Mouse (Mus musculus) forebrain, embryonic 16.5 days (tissue): ENCODE data around the gene Saal1. TPM values are rescaled to one million over a fixed set of nuclear protein-coding genes. Genes with fewer than 3 reads are reported as not detected.
A peak's percentile ranks its signal among the peaks of the same experiment; 100 is the strongest.

Experiments used
- ATAC-seq: fragments of 200-750 bp; cut with Nextera tagmentation; 2 replicates; pipeline ENCODE4 v1.8.0; 2017; ENCODE audit warnings: mild to moderate bottlenecking, moderate library complexity
- H3K27ac ChIP-seq: fragments of 300-500 bp; sonication (generic); 2 replicates; pipeline ENCODE4 v1.5.1; 2014; ENCODE audit warnings: low read length, control low read depth
- H3K27me3 ChIP-seq: fragments of 300-500 bp; sonication (generic); replicated peaks from 2 replicates; pipeline ENCODE4 v1.6.1; 2014; ENCODE audit warnings: low read length; ENCODE audit not compliant: control insufficient read depth, insufficient read depth
- H3K36me3 ChIP-seq: fragments of 300-500 bp; sonication (generic); 2 replicates; pipeline ENCODE4 v1.6.1; 2014; ENCODE audit not compliant: control insufficient read depth, insufficient read depth
- H3K4me1 ChIP-seq: fragments of 300-500 bp; sonication (generic); replicated peaks from 2 replicates; pipeline ENCODE4 v1.6.1; 2014; ENCODE audit warnings: low read length; ENCODE audit not compliant: control insufficient read depth, insufficient read depth
- H3K4me2 ChIP-seq: fragments of 300-500 bp; sonication (generic); 2 replicates; pipeline ENCODE4 v1.6.1; 2014; ENCODE audit warnings: mild to moderate bottlenecking, low read length, control low read depth
- H3K4me3 ChIP-seq: fragments of 300-500 bp; sonication (generic); replicated peaks from 2 replicates; pipeline ENCODE4 v1.5.1; 2014; ENCODE audit warnings: mild to moderate bottlenecking, low read length, control low read depth
- H3K9ac ChIP-seq: fragments of 300-500 bp; sonication (generic); replicated peaks from 2 replicates; pipeline ENCODE4 v1.6.1; 2014; ENCODE audit warnings: low read depth, low read length, control low read depth
- H3K9me3 ChIP-seq: fragments of 300-500 bp; sonication (generic); 2 replicates; pipeline ENCODE4 v1.6.1; 2016; ENCODE audit warnings: low read length; ENCODE audit not compliant: control insufficient read depth
- WGBS: fragments of 180-500 bp; shearing (Covaris S2); extraction: QIAGEN DNeasy Blood & Tissue Kit; methylation state at CpG from one replicate; pipeline ENCODE4 v1.1.7; 2014; 5-methylcytosine and 5-hydroxymethylcytosine counted together
- polyA plus RNA-seq: library from polyadenylated mRNA; unstranded; fragments of >200 nt; fragmentation: Nextera tagmentation; extraction: Ambion mirVana; gene quantifications from 2 replicates; pipeline ENCODE4 v1.2.1, GENCODE M21; 2015

Saal1 gene
- polyA plus RNA-seq, 1 experiment from 2014 or later = 20.8 TPM

- no peaks in the 10 kb centered on the region for H3K27me3 ChIP-seq
- H3K9me3 ChIP-seq = no peaks in the 10 kb centered on the region
- H3K9ac ChIP-seq = no peak within 1 kb of the TSS
- no peaks in the 10 kb centered on the region for H3K4me1 ChIP-seq
- H3K36me3 ChIP-seq = no peaks in the 10 kb centered on the region
- no peak within 1 kb of the TSS for H3K4me2 ChIP-seq
- ATAC-seq = no peak
- H3K4me3 ChIP-seq = no peak within 1 kb of the TSS
- WGBS = 86% methylated on average over 4 of the region's 4 CpGs
- H3K27ac ChIP-seq = no peak within 1 kb of the TSS
These were observed 22.0 kb upstream of the Saal1 start, which contains the start of gene Saa4 for GRCm38 (mm10) chr7:46732458-46732857. Gene Saa4 (minus strand): TSS chr7:46732603.

GRCm38 (mm10) chr7:46727584-46727983 lies 17.1 kb upstream of the Saal1 start:
- WGBS = 95% methylated on average over 1 of the region's 1 CpGs
- Histone ChIP-seq H3K4me1 (no peaks in the 10 kb centered on the region), H3K27me3 (no peaks in the 10 kb centered on the region), H3K4me2 (no peak overlapping the region), H3K9ac (no peak overlapping the region), H3K4me3 (no peak overlapping the region), H3K9me3 (no peaks in the 10 kb centered on the region), H3K27ac (no peak overlapping the region), H3K36me3 (no peaks in the 10 kb centered on the region)
- ATAC-seq = no peak

- Histone ChIP-seq H3K4me3 (no peak overlapping the region), H3K4me2 (no peak overlapping the region), H3K27ac (no peak overlapping the region), H3K27me3 (no peaks in the 10 kb centered on the region), H3K9me3 (no peaks in the 10 kb centered on the region), H3K4me1 (peaks cover 3% of the 10 kb centered on the region; the same call in 1 of the 2 replicates), H3K36me3 (no peaks in the 10 kb centered on the region), H3K9ac (no peak overlapping the region)
- WGBS = 66% methylated on average over 5 of the region's 5 CpGs
- no peak for ATAC-seq
These were observed 13.9 kb upstream of the Saal1 start for GRCm38 (mm10) chr7:46724396-46724795.

- Histone ChIP-seq H3K36me3 (no peaks in the 10 kb centered on the region), H3K27ac (no peak overlapping the region), H3K27me3 (no peaks in the 10 kb centered on the region), H3K4me1 (peaks cover 3% of the 10 kb centered on the region; the same call in 1 of the 2 replicates), H3K4me3 (no peak overlapping the region), H3K9me3 (no peaks in the 10 kb centered on the region), H3K4me2 (no peak overlapping the region), H3K9ac (no peak overlapping the region)
- 94% methylated on average over 3 of the region's 3 CpGs for WGBS
- no peak for ATAC-seq
These were observed 13.4 kb upstream of the Saal1 start for GRCm38 (mm10) chr7:46723849-46724248.

- H3K9me3 ChIP-seq = no peaks in the 10 kb centered on the region
- H3K4me1 ChIP-seq = peaks cover 7% of the 10 kb centered on the region
- H3K27me3 ChIP-seq = no peaks in the 10 kb centered on the region
- 99% methylated on average over 6 of the region's 6 CpGs for WGBS
- no peak overlapping the region for H3K9ac ChIP-seq
- no peak for ATAC-seq
- H3K4me2 ChIP-seq = no peak overlapping the region
- H3K27ac ChIP-seq = no peak overlapping the region
- no peaks in the 10 kb centered on the region for H3K36me3 ChIP-seq
- H3K4me3 ChIP-seq = no peak overlapping the region
These were observed 12.9 kb upstream of the Saal1 start for GRCm38 (mm10) chr7:46723354-46723753.

GRCm38 (mm10) chr7:46720460-46720859 lies 10.0 kb upstream of the Saal1 start:
- Histone ChIP-seq H3K4me3 (no peak overlapping the region), H3K9me3 (no peaks in the 10 kb centered on the region), H3K4me2 (no peak overlapping the region), H3K36me3 (no peaks in the 10 kb centered on the region), H3K4me1 (peaks cover 10% of the 10 kb centered on the region), H3K27me3 (no peaks in the 10 kb centered on the region), H3K27ac (no peak overlapping the region), H3K9ac (no peak overlapping the region)
- peak; percentile 39; the same call in 1 of the 2 replicates for ATAC-seq
- 67% methylated on average over 9 of the region's 9 CpGs for WGBS

GRCm38 (mm10) chr7:46719526-46719925 lies 9.0 kb upstream of the Saal1 start:
- Histone ChIP-seq H3K4me1 (peaks cover 10% of the 10 kb centered on the region), H3K9me3 (no peaks in the 10 kb centered on the region), H3K4me3 (no peak overlapping the region), H3K9ac (no peak overlapping the region), H3K36me3 (no peaks in the 10 kb centered on the region), H3K4me2 (no peak overlapping the region), H3K27ac (no peak overlapping the region), H3K27me3 (no peaks in the 10 kb centered on the region)
- ATAC-seq = no peak
- 83% methylated on average over 7 of the region's 7 CpGs for WGBS

- H3K36me3 ChIP-seq = no peaks in the 10 kb centered on the region
- H3K4me2 ChIP-seq = no peak overlapping the region
- H3K4me1 ChIP-seq = peaks cover 10% of the 10 kb centered on the region
- H3K27me3 ChIP-seq = no peaks in the 10 kb centered on the region
- 70% methylated on average over 7 of the region's 7 CpGs for WGBS
- no peak overlapping the region for H3K4me3 ChIP-seq
- H3K9ac ChIP-seq = no peak overlapping the region
- ATAC-seq = peak; percentile 93
- peak overlapping the region; percentile 12; the same call in 1 of the 2 replicates for H3K27ac ChIP-seq
- H3K9me3 ChIP-seq = no peaks in the 10 kb centered on the region
These were observed 8.3 kb upstream of the Saal1 start for GRCm38 (mm10) chr7:46718591-46719270.

GRCm38 (mm10) chr7:46716897-46717296 lies 6.4 kb upstream of the Saal1 start:
- ATAC-seq = no peak
- WGBS = 53% methylated on average over 5 of the region's 5 CpGs

More at GRCm38 (mm10) chr7:46716897-46717296, 6.4 kb upstream of the Saal1 start:
- no peak overlapping the region for H3K4me2 ChIP-seq
- no peak overlapping the region for H3K27ac ChIP-seq
- no peaks in the 10 kb centered on the region for H3K36me3 ChIP-seq
- no peaks in the 10 kb centered on the region for H3K9me3 ChIP-seq
- H3K27me3 ChIP-seq = no peaks in the 10 kb centered on the region
- H3K4me1 ChIP-seq = peaks cover 10% of the 10 kb centered on the region
- H3K9ac ChIP-seq = no peak overlapping the region
- H3K4me3 ChIP-seq = no peak overlapping the region
